Mouse (Mus musculus) regulatory T cell (primary cell): Measurements from ENCODE around the gene Ccz1.
"Not testable (repeated sequence)": the region's sequence is repeated elsewhere in the genome, so short reads cannot be mapped to it uniquely, and the experiment has no call there.

Source experiments
- in situ Hi-C: fragments of 300-600 bp; cut with MboI, MseI; formaldehyde crosslinking; loops from one replicate; pipeline ENCODE4 v1.15.1; 2025; ENCODE audit warnings: high pct_unique_total_duplicates

Gene Ccz1

GRCm38 (mm10) chr5:144014551-144015311 lies at the start of gene Ccz1:
TSS of gene Ccz1 (minus strand) at chr5:144014877.
- in situ Hi-C loops = no loop called here

DNA sequence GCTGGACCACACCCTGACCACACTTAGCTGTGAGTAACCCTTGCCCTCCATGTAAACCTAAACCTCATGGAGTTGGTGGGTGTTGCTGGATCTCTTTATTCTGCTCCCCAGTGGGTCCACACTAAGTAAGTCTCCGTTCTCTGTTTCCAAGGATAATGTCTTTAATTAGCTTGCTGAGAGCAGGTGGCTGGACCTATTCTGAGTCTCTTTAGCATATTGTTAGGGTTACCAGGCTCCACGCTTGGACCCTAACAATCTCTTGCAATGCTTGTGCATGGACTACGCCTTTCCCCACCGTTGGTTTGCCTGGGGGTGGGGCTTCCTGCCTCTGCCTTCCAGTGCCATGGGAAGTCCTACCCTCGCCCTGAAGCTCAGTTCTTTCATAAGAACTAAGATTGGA lies 49.4 kb upstream of the Ccz1 start:
- in situ Hi-C loops = loop anchor here (10.0 kb wide), 1 partner anchor 671 kb away; no protein-coding TSS in a partner anchor

DNA sequence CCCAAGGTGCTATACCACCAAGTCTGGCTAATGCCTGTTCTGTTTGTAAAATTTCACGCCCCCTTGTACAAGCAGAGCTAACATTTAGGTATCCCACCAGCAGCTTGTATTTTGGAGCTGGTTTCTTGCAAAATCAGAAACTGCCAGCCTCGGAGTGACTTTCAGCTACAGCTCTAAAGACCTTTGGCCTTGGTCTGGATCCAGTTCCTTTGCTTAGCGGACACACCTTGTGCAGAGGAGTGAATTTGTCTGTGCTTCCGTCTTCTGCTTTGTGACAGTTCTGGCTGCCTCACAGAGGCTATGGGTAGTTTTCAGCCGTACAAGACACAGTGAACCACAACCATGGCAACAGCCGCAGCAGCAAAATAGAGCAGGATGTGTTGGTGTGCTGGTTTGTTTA lies 39.7 kb upstream of the Ccz1 start:
- in situ Hi-C loops = loop anchor here (5.0 kb wide), 1 partner anchor 103 kb away; no protein-coding TSS in a partner anchor

DNA sequence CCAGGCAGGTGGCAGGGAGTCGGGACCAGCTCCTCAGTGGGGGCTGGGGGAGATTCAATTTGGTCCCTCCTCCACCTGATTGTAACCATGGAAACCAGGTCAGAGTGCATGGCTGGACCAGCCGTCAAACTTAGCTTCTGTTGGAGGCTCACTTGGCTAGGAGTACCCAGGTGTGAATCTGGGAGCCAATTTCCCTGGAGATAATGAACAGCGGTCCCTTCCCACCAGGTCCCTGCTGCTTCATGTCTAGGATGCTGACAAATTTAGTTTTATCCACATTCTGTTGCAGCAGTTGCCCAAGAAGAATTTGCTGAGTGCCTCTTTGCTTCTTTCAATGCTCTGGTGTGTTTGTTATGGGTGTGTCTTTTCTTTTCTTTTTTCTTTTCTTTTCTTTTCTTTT lies 38.8 kb upstream of the Ccz1 start:
- in situ Hi-C loops = loop anchor here (5.0 kb wide), 1 partner anchor 104 kb away; no protein-coding TSS in a partner anchor

DNA sequence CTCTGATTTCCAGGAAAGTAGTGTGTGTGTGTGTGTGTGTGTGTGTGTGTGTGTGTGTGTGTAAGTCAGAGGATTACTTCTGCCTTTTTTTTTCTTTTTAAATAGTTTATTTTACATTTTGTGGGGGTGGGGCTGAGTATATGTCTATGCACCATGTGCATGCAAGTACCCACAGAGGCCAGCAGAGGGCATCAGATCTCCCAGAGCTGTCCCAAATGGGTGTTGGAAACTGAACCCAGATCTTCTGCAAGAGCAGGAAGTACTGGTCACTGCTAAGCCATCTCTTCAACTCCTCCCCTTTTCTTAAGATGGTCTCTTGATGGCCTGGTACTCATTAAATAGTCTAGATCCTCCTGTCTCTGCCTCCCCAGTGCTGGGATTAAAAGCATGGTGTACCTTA lies 36.6 kb upstream of the Ccz1 start:
- in situ Hi-C loops = loop anchor here (5.0 kb wide), 1 partner anchor 106 kb away; no protein-coding TSS in a partner anchor

DNA sequence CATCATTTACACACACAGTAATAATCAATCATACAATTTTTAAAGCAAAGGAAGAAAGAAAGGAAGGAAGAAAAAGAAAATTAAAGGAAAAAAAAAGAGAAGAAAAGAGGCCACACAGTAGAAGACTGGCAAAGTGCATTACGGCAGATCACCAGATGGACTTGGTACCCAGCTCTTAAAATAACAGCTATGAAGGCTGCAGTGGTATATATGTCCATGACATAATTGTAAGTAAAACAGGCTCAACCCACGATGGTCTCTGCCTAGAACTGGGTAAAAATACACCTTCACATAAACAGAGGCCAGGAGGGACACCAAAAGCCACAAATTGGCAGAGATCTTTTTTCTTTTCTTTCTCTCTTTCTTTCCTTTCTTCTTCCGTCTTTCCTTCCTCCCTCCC lies 35.2 kb upstream of the Ccz1 start:
- in situ Hi-C loops = loop anchor here (5.0 kb wide), 1 partner anchor 107 kb away; no protein-coding TSS in a partner anchor

- in situ Hi-C loops = no loop called here
These were observed 32.6 kb upstream of the Ccz1 start for GRCm38 (mm10) chr5:144047324-144047723.

DNA sequence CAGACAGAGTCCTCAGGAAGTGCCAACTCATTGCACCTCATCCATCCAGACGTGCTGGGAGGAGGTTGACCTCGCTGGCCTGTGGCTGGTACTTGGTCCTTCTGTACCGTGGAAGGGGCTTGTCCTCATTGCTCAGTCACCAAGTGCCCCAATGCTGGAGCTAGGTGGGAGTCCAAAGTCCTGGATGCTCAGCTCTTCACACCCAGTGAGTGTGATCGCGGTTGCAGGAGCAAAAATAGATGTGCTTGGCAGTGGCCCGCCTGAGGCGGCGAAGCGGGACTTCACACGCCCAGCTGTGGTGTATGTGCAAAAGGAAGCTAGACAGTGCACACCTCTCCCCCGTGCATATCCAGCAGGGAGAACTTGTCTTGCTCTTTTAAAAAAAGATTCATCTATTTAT lies 28.5 kb upstream of the Ccz1 start:
- in situ Hi-C loops = no loop called here

- in situ Hi-C loops = no loop called here
These were observed 26.2 kb upstream of the Ccz1 start for GRCm38 (mm10) chr5:144040720-144041364.

DNA sequence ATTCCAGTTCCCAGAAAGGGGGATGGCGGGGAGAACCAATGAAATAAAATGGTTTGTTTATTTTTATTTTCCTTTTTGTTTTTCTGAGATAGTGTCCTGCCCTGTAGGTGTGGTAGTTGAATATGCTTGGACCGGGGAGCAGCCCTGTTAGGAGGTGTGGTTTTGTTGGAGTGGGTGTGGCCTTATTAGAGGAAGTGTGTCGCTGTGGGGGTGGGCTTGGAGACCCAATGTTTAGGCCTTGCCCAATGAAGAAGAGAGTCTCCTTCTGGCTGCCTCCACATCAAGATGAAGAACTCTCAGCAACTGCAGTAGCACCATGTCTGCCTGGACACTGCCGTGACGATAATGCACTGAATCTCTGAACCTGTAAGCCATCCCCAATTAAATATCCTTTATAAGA lies 25.2 kb upstream of the Ccz1 start:
- in situ Hi-C loops = no loop called here

DNA sequence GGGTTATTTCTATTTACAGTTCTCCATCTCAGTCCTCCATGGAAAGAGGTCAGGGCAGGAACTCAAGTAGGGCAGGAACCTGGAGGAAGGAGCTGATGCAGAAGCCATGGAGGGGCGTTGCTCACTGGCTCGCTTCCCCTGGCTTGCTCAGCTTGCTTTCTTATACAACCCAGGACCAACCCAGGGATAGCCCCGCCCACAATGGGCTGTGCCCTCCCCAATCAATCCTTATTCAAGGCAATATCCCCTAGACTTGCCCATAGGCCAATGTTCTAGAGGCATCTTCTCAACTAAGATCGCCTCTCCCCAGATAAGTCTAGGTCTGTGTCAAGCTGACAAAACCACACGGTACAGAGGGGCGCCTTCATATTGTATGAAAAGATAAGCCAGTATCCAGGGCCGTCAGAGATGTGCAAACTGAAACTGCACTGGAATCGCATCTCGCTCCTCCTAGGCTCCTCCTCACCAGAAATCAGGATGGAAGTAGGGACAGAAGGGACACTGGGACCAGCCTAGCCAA lies 24.5 kb upstream of the Ccz1 start:
- in situ Hi-C loops = no loop called here

- in situ Hi-C loops = no loop called here
These were observed 22.3 kb upstream of the Ccz1 start for GRCm38 (mm10) chr5:144036952-144037351.

DNA sequence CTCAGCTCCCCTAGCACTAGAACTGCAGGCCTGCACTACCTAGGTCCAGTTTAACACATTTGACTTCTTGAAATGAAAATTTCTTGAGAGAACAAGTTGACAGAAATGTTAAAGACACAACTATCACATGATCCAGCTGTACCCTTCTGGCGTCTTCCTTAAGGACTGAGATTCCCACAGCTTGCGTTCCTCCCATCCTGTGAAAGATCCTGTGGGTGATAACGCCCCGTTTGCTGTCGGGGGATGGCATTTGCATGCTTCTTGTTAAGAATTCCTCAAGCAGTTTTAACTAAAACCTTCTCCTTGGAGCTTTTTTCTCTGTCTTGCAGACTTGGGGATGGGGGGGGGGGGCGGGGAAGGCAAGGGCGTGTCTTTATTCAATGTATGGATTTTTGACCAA lies 19.9 kb upstream of the Ccz1 start:
- in situ Hi-C loops = no loop called here

- in situ Hi-C loops = no loop called here
These were observed 17.8 kb upstream of the Ccz1 start for GRCm38 (mm10) chr5:144032491-144032890.

- in situ Hi-C loops = no loop called here
These were observed 12.1 kb upstream of the Ccz1 start, which contains the start of gene Ocm for GRCm38 (mm10) chr5:144026620-144027263. TSS of gene Ocm (minus strand) at chr5:144026670.

DNA sequence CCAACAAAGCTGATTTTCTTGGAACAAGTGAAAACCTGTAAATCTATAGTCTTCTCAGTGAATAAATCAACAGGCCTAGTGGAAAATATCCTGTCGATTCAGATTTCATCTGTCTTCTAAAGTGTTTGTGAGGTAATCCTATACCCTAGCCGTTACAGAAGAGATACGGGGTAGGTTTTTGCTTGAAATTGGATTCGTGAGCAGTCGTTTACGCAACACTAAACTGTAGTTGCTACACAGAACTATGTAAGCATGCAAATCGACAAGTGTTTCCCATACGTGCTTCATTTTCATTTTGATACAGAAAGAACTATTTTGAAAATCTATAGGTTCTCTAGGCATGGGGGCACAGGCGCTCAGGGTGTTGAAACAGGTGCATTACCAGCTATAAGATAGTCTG lies 1.2 kb upstream of the Ccz1 start:
- in situ Hi-C loops = no loop called here

GRCm38 (mm10) chr5:144015312-144015650 lies 604 bp upstream of the Ccz1 start:
- in situ Hi-C loops = no loop called here

- in situ Hi-C loops = not testable (repeated sequence)
These were observed 1.1 kb downstream of the Ccz1 start for GRCm38 (mm10) chr5:144013366-144014134.

DNA sequence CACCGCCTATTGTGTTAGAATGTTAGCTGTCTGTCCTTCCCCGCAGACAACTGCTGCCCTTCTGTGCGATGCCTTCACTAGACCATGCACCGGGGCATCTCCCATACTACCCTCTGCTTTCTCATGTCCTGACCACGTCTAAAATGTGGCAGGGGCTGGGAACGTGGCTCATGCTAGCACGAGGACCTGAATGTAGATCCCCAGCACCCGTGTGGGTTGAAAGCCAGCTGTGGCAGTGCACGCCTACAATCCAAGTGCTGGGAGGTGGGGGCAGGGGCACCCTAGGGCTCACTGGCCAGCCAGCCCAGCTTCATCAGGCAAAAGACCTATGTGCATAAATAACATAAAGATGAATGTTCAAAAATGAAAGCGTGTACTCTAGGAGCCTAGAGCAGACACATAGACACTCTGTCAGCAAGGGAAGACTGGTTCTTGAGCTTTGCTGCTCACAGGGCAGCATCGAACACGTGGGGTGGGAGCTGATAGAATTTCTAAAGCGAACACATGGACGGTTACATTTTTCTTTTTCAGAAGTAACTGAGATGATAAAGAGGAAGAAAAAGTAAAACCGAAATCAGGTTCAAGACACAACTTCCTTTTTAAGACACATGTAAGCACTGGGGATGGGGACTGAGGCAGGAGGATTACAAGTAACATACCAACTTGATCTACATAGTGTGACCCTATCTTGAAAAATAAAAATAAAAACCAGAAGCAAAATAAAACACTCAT lies 12.1 kb downstream of the Ccz1 start:
- in situ Hi-C loops = no loop called here

DNA sequence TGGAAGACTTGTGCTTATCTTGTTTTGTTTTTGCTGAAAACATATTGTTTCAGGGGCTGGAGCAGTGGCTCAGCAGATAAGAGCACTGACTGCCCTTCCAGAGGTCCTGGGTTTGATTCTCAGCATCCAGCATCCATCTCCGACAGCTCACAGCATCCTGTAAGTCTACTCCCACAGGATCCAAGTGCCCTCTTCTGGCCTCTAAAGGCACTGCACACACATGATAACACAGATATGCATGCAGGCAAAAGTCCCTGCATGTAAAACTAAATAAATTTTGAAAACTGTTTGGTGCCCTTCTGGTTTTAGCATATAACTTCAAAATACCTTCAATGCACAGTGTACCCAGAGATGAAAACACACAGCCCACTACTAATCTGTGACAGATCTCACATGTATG lies 15.3 kb downstream of the Ccz1 start:
- in situ Hi-C loops = no loop called here
